Mouse (Mus musculus) inflammation-experienced regulatory T-cells, adult 6 months (primary cell): Measurements from ENCODE around the gene Pfkm. TPM values are rescaled to one million over a fixed set of nuclear protein-coding genes. Genes with fewer than 3 reads are reported as not detected.

ENCODE experiments used
- ATAC-seq: one replicate; pipeline ENCODE4 v1.8.0; 2017
- polyA plus RNA-seq, 3 experiments: library from polyadenylated mRNA; unstranded; fragments of 100-300 nt; shearing (Covaris generic); gene quantifications; one replicate each; pipeline ENCODE4 v1.2.1; 2017

The Pfkm gene
- polyA plus RNA-seq, 3 experiments from 2014 or later = 4.9 to 5.6 (median 5.2) TPM

- no peak for ATAC-seq
Measured at GRCm38 (mm10) chr15:98102401-98102800, 10.0 kb downstream of the Pfkm start.

- ATAC-seq = no peak
Measured at GRCm38 (mm10) chr15:98106506-98106905, 14.1 kb downstream of the Pfkm start.

DNA sequence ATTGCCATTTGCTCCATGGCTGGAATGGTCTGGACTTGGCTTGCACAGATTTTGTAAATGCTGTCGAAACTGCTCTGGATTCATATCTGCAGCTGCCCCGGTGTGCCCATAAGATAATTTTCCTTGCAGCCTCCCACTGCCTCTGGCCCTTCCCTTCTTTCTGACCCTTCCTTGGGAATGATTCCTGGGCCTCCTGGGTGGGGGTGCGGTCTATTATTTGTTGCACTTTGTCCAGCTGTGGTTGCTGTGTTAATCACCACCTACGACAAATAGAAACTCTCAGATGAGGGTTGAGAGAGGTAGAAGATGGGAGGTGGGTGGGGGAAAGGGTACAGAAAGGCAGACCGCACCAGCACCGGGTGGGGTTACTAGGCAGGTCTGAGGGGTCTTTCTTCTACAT lies 14.8 kb downstream of the Pfkm start:
- ATAC-seq = no peak

- ATAC-seq = no peak
Measured at GRCm38 (mm10) chr15:98107703-98108296, 15.4 kb downstream of the Pfkm start.

DNA sequence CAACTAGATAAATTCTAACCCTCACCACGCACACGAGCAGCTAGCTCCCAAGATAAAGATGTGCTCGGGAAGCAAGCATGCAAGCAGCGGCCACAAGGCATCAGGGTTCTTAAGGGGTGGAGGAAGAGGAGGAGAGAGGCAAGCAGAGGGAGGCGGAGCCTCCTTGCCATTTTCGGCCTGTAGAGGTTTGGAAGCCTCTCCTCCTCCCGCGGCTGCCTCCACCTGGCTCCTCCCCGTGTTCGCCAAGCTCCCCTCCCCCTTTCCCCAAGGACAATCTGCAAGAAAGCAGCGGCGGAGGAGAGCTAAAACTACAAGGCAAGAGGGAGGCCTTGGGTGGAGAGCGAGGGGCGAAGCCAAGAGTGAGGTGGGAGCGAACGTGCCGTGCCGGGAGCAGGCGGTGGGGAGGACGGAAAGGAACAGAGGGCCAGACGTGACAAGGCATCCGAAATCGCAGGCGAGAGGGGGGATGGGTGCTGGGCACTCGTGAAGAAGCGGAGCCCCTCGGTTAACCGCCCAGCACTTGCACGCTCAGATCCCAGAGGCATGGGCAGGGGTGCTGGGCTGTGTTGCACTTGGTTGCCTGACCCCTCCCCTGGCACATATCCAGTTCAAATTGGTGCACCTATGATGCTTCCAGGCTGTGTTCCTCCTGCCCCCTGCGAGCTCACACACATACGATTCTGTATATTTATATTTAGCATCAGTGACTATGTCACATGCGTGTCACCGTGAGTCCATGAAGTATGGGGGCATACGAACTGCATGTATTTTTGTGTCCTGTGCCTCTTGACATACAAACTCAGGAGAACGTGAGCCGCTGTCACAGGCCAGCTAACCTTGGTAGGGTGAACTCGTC lies 16.1 kb downstream of the Pfkm start:
- ATAC-seq = peak; percentile 97

GRCm38 (mm10) chr15:98111791-98112190 lies 19.4 kb downstream of the Pfkm start:
- no peak for ATAC-seq

GRCm38 (mm10) chr15:98114098-98114851 lies 21.9 kb downstream of the Pfkm start:
- no peak for ATAC-seq

DNA sequence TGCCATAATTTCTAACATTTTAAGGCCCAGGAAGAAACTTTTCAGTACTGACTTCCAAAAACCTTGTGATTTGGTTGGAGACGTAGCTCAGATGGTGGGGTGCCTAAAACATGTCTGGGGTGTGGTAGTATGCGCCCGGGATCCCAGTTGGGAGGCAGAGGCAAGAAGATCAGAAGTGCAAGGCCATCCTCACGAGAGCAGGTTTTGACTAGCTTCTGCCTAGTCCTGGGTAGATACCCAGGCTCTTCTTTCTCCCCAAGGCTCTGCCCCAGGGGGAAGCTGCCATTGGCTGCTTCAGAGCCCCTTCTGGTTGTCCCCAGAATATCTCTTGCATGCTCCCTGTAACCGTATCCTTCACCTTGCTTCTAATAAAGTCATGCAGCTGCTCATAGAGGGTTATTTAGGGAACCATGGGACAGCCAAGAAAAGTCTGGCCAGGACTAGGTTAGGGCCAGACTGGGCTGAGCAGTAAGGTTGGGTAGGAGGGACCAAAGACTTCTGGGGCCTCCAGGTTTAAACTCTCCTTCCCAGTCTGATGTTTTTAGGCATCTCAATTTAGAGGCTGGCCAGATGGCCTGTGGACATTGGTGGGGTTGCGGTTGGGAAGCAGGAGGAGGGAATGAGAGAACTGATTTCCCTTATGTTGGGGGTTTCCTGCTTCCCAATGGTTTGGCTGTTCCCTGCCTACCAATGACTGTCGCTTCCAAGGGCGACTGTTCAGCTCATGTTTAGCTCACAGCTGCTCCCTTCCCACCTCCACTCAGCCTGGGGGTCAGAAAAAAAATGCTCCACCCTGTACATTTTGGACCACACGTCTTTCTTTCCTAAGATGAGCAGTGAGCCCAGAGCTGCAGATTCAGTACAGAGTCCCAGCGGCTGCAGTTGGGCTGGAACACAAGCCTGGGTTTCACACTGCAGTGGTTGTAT lies 22.7 kb downstream of the Pfkm start:
- no peak for ATAC-seq

DNA sequence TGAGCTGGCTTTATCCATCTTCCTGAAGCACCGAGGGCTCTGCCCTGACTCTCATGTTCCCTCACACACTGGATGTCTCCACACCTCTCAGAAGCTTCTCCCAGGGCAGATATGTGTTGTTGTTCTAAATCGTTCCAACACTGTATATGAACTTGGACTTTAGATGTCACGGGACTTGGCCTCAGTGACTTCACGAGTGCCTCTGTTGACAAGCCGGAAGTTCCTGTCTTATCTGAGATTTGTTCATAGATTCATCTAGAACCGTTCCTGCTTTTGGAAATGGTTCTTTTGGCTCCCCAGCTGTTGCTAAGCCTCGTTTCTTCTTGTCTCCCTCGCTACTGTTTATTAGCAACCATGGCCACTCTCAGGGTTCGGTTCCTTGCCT lies 23.4 kb downstream of the Pfkm start:
- no peak for ATAC-seq

DNA sequence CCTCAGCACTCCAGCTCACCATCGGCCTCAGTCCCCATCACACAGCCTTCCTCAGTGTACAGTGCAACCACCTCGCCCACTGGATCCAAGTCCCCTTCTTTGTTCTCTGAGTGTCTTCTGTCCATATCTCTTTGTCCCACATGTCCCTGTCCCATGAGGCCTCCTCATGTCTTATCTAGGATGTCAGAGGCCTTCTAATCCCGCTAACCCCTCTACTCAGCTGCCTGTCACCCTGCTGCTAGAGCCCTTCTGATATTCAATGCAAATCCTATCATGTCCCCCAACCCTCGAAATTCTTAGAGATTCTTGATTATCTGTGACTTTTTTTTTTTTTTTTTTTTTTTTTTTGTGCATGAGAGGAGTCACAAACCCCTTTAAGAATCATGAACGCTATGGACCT lies 23.9 kb downstream of the Pfkm start:
- ATAC-seq = no peak

DNA sequence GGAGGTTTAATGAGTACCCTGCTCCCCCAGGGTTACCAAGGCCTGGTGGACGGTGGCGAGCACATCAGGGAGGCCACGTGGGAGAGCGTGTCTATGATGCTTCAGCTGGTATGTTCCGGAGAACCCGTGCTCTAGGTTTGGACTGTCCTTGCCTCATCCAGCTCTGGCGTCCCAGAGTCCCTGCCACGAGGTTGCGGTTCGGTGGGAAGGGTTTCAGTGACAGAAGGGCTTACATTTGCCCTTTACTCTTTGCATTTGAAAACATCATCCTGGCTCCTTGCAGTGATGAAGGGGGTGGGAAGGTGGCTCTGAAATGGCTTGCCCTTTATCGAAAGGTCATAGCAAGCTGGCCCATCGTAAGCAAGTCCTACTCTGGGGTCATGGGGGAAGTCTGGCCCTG lies 27.0 kb downstream of the Pfkm start:
- ATAC-seq = no peak

DNA sequence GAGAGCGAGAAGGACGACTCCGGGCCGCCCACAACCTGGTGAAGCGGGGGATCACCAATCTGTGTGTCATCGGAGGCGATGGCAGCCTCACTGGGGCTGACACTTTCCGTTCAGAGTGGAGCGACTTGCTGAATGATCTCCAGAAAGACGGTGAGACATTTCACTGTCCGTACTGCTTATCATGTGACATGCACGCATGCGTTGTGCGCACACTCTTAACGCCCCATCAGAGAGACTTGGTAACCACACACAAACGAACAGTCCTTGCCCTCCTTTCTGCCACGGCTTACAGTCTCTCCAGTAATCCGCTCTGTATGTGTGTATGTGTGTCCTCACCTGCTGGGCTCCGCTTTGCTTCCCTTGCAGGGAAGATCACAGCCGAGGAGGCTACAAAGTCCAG lies 28.4 kb downstream of the Pfkm start:
- no peak for ATAC-seq

- ATAC-seq = no peak
Measured at GRCm38 (mm10) chr15:98131001-98131400, 38.6 kb downstream of the Pfkm start.

DNA sequence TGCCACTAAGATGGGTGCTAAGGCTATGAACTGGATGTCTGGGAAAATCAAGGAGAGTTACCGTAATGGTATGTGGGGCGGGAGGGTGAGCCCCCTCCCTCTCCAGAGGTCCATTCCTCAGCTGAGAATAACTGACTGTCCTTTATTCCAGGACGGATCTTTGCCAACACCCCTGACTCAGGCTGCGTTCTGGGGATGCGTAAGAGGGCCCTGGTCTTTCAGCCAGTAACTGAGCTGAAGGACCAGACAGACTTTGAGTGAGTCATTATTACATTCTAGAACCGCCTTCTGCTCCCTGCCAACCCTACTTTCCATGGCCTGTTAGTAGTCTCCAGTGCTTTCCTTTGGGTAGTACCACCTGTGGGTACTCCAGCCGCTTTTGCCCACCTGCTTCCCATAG lies 39.1 kb downstream of the Pfkm start:
- no peak for ATAC-seq

DNA sequence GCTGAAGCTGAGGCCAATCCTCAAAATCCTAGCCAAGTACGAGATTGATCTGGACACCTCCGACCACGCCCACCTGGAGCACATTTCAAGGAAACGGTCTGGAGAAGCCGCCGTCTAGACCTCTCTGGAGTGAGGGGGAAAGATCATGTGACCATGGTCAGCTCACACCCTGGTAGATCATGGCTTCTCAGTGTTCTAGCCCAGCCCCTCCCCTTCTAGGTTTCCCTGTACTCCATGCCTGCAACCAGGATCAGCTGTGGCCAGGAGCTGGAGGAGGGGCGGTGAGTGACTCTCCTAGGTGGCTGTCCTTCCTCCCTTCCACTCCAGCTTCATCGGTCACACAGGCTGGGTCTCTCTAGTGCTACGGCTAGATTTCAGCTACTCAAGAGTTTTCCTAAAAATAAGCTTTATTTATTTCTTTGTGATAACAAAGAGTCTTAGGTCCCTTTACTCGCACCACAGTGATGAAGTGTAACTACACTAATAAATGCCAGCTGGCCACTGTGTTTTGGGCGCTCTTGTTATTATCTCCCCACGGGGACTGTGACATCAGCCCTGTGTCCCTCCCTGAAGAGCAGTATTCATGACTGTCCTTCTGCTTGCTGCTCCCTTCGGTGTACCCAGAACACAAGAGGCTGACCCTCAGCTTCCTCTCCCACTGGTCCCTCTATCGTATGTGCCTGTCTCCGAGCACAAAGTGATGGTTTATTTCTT lies 39.7 kb downstream of the Pfkm start:
- ATAC-seq = no peak

DNA sequence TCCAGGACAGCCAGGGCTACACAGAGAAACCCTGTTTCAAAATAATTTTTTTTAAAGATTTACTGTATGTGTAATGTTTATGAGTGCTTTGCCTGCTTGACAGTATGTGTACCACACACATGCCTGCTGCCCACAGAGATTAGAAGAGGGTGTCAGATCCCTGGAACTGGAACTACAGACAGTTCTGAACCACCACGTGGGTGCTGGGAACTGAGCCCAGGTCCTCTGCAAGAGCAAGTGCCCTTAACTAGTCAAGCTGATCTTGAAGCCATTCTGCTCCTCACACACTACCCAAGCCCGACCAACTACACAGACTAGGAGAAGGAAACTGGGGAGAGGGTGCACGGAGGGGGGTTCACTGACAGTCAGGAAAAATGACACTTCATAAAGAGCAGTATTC lies 41.1 kb downstream of the Pfkm start:
- ATAC-seq = no peak

DNA sequence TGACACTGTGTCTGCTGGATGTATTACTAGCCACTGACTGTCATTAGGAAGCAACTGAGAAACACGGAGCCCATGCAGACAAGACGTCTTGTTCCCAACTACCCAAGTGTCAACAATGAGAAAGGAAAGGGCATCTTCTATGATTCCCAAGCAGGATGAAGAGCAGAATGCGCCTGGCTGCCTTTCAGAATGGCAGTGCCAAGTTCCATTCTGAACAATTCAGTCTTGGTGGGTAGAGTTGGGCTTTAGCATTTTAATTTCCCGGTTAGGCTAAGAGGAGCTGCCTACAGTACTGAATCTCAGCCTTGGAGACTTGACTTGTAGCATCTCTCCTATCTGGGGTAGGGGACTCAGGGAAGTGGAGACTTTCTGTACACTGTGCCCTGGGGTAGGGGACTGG lies 41.6 kb downstream of the Pfkm start:
- ATAC-seq = no peak

DNA sequence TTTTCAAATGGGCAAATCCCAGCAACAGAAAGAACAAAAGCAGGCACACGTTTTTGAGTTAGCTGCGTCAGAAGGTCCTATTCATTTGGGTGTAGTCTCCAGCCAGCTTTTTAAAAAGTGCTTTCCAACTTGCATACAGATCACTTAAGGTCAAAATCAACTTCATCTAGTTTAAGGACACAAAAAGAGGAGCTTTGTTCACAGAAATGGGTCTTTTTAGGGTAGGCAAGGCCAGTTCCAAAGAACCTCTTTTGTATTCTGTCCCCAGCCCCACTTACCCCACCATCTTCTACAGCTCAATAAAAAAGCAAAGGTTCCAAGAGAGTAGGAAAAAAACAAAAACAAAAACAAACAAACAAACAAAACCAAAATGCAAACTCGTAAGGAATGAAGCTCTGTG lies 42.3 kb downstream of the Pfkm start:
- no peak for ATAC-seq

DNA sequence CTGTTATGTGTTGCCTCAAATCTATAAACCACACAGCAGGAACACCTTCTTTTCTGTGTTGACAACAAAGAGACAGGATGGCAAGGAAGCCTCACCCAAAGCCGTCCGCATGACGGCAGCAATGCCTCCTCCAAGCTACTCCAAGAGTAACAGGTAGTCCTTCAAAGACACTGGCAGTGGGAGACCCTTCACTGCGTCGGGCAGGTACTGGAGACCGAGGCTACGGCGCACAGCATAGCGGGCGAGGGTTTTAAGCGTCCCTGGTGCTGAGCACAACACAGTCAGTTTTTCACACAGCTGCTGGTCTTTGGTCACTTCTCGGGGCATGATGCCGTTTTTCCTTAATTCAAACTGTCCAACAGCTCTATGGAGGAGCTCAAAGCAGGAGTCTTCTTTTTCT lies 43.3 kb downstream of the Pfkm start:
- ATAC-seq = no peak

DNA sequence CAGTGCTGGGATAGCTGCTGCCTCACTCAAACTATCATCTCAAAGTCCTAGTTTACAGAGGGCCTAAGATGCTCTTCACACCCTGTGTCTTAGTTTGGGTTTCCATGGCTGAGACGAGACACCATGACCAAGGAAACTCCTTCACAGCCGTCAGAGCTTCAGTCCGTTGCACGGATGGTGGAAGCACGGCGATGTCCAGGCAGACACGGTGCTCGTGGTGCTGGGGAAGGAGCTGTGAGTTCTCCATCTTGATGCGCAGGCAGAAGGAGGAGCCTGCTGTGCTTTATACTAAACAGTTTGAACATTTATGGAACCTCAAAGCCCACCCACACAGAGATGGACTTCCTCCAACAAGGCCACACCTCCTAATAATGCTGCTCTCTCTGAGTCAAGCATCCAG lies 44.5 kb downstream of the Pfkm start:
- ATAC-seq = no peak

- no peak for ATAC-seq
Measured at GRCm38 (mm10) chr15:98139763-98140162, 47.4 kb downstream of the Pfkm start.

DNA sequence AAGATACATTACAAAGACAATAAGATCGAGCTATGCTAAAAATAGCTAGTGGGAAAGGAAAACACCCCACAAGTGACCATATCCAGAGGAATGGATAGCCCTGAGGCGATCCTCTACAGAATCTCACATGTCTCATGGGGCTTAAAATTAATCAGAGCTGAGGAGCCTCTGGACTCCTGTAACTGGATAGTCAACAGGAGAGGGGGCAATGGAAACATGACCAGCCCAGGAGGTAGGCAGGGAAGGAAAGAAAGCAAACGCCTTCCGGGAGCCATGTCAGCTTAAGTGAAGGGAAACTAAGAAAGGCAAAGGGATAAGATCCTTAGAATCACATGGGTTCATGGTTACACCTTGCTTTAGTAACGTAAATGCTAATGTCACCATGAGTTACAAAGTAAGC lies 48.4 kb downstream of the Pfkm start:
- no peak for ATAC-seq
